Mouse (Mus musculus): ENCODE measurements around the gene Snx21. TPM values are rescaled to one million over a fixed set of nuclear protein-coding genes. Genes with fewer than 3 reads are reported as not detected.
A peak's percentile ranks its signal among the peaks of the same experiment; 100 is the strongest.

Gene Snx21
- polyA plus RNA-seq (2015; fragmentation: Nextera tagmentation; extraction: Ambion mirVana) = 13.9 and 14.9 TPM in 2 replicates

GRCm38 (mm10) chr2:164785481-164786387 lies at the start of gene Snx21:
TSS of gene Snx21 (plus strand) at chr2:164785823.
- H3K4me2 ChIP-seq (replicated peaks; ENCODE audit: low read depth) = peak within 1 kb of the TSS; percentile 90
- H3K27ac ChIP-seq (replicated peaks) = peak within 1 kb of the TSS; percentile 95
- WGBS = under 1% methylated on average over 66 of the region's 89 CpGs
- H3K27me3 ChIP-seq (ENCODE audit: control insufficient read depth, insufficient read depth, low read length) = no peaks in the 10 kb centered on the region
- DNase-seq (ENCODE audit: low spot score) = peak; percentile 92
- peak within 1 kb of the TSS; percentile 79 for H3K9ac ChIP-seq (ENCODE audit: low read length)
- H3K4me3 ChIP-seq (ENCODE audit: low read depth, low read length) = peak within 1 kb of the TSS; percentile 74
- H3K36me3 ChIP-seq (ENCODE audit: control insufficient read depth, insufficient read depth, low read length) = no peaks in the 10 kb centered on the region; the same call in 1 of the 2 replicates
- H3K9me3 ChIP-seq (ENCODE audit: control insufficient read depth, low read length) = no peaks in the 10 kb centered on the region
- H3K4me1 ChIP-seq (replicated peaks; ENCODE audit: control insufficient read depth, insufficient read depth) = 0 out of 2 replicates have a peak, but pooled peaks cover 3% of the 10 kb centered on the region
- peak; percentile 76 for TF ChIP-seq CTCF (IDR thresholded peaks at IDR 0.05; ENCODE audit: low read depth)
- TF ChIP-seq EP300 (optimal IDR thresholded peaks at IDR 0.05) = no peak
- peak; percentile 90 for ATAC-seq (ENCODE audit: low FRiP score, low TSS enrichment)

- Histone ChIP-seq H3K9ac (ENCODE audit: low read length) (no peak overlapping the region), H3K36me3 (ENCODE audit: control insufficient read depth, insufficient read depth, low read length) (no peaks in the 10 kb centered on the region), H3K27me3 (ENCODE audit: control insufficient read depth, insufficient read depth, low read length) (no peaks in the 10 kb centered on the region), H3K9me3 (ENCODE audit: control insufficient read depth, low read length) (no peaks in the 10 kb centered on the region), H3K4me3 (ENCODE audit: low read depth, low read length) (no peak overlapping the region), H3K4me2 (replicated peaks; ENCODE audit: low read depth) (no peak overlapping the region), H3K27ac (replicated peaks) (peak overlapping the region; percentile 73), H3K4me1 (replicated peaks; ENCODE audit: control insufficient read depth, insufficient read depth) (no peaks in the 10 kb centered on the region)
- 56% methylated on average over 3 of the region's 3 CpGs for WGBS
- ATAC-seq (ENCODE audit: low FRiP score, low TSS enrichment) = peak; percentile 94
- peak; percentile 44 for DNase-seq (ENCODE audit: low spot score)
- TF ChIP-seq CTCF (IDR thresholded peaks at IDR 0.05; ENCODE audit: low read depth) (no peak), EP300 (optimal IDR thresholded peaks at IDR 0.05) (no peak)
Observed at GRCm38 (mm10) chr2:164737377-164738090, 48.1 kb upstream of the Snx21 start.

DNA sequence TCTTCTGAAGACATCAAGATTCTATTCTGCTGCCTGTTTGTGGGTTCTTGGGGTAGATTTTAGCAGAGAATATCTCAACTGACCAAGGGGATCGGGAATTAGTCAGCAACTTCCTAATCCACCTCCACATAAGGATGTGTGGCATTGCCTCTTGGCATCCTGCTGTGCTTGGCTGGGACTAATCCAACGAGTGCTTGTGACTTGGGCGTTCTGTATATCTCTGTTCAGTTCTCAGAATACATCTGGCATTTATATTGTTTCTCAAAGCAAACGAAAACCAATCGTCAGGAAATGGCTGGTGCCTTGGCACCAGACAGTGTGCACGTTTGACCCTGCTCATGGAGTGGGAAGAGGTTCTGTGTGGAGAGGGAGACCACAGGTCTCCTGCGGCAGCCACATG lies 45.7 kb upstream of the Snx21 start:
- Histone ChIP-seq H3K9me3 (ENCODE audit: control insufficient read depth, low read length) (no peaks in the 10 kb centered on the region), H3K4me2 (replicated peaks; ENCODE audit: low read depth) (no peak overlapping the region), H3K9ac (ENCODE audit: low read length) (no peak overlapping the region), H3K27me3 (ENCODE audit: control insufficient read depth, insufficient read depth, low read length) (no peaks in the 10 kb centered on the region), H3K4me3 (ENCODE audit: low read depth, low read length) (no peak overlapping the region), H3K27ac (replicated peaks) (no peak overlapping the region), H3K36me3 (ENCODE audit: control insufficient read depth, insufficient read depth, low read length) (no peaks in the 10 kb centered on the region), H3K4me1 (replicated peaks; ENCODE audit: control insufficient read depth, insufficient read depth) (no peaks in the 10 kb centered on the region)
- TF ChIP-seq EP300 (optimal IDR thresholded peaks at IDR 0.05) (no peak), CTCF (IDR thresholded peaks at IDR 0.05; ENCODE audit: low read depth) (no peak)
- 40% methylated on average over 7 of the region's 7 CpGs for WGBS
- ATAC-seq (ENCODE audit: low FRiP score, low TSS enrichment) (no peak), DNase-seq (ENCODE audit: low spot score) (no peak)

GRCm38 (mm10) chr2:164744987-164745386 lies 40.6 kb upstream of the Snx21 start:
- Histone ChIP-seq H3K9ac (ENCODE audit: low read length) (peak overlapping the region; percentile 97; the same call in 1 of the 2 replicates), H3K27me3 (ENCODE audit: control insufficient read depth, insufficient read depth, low read length) (no peaks in the 10 kb centered on the region), H3K9me3 (ENCODE audit: control insufficient read depth, low read length) (no peaks in the 10 kb centered on the region), H3K27ac (replicated peaks) (no peak overlapping the region), H3K4me2 (replicated peaks; ENCODE audit: low read depth) (peak overlapping the region; percentile 68), H3K4me3 (ENCODE audit: low read depth, low read length) (peak overlapping the region; percentile 91), H3K36me3 (ENCODE audit: control insufficient read depth, insufficient read depth, low read length) (no peaks in the 10 kb centered on the region), H3K4me1 (replicated peaks; ENCODE audit: control insufficient read depth, insufficient read depth) (no peaks in the 10 kb centered on the region)
- TF ChIP-seq CTCF (IDR thresholded peaks at IDR 0.05; ENCODE audit: low read depth) = no peak
- TF ChIP-seq EP300 (optimal IDR thresholded peaks at IDR 0.05) = no peak
- DNase-seq (ENCODE audit: low spot score) = no peak
- 64% methylated on average over 13 of the region's 13 CpGs for WGBS
- no peak for ATAC-seq (ENCODE audit: low FRiP score, low TSS enrichment)

DNA sequence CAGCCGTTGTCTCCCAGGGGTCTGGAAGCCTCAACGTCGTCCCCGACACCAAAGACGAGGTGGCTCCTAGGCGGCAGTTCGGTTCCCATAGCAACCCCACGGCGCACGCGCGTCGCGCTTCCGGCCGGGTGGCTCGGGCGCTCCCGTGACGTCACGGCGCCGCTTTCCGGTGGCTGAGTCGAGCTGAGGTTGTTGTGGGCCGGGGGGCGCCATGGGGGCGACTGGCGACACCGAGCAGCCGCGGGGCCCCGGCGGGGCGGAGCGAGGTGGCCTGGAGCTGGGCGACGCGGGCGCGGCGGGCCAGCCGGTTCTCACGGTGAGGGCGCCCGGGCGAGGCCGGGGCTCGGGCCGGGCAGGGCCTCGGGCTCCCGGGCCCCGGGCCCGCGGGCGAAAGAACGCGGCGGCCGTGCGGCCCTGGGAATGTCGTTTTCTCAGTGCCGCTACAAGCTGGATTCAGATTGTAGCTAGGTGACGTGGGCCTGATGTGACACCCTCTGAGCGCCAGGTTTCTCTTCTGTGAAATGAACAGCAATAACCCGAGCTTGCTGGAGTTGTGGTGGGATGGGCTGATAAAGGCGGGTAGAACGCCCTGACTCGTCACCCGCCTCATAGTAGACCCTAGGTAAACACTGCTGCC lies 39.7 kb upstream of the Snx21 start, which contains the start of the genes Wfdc3 and Dnttip1:
Gene Wfdc3, minus strand, starts transcription at position 89 of the 637 bp plus-strand sequence.
Gene Dnttip1, plus strand, starts transcription at position 141 of the 637 bp plus-strand sequence.
- Histone ChIP-seq H3K9me3 (ENCODE audit: control insufficient read depth, low read length) (no peaks in the 10 kb centered on the region), H3K27ac (replicated peaks) (peak within 1 kb of the TSS; percentile 86), H3K9ac (ENCODE audit: low read length) (peak within 1 kb of the TSS; percentile 97), H3K4me3 (ENCODE audit: low read depth, low read length) (peak within 1 kb of the TSS; percentile 91), H3K36me3 (ENCODE audit: control insufficient read depth, insufficient read depth, low read length) (no peaks in the 10 kb centered on the region), H3K4me2 (replicated peaks; ENCODE audit: low read depth) (peak within 1 kb of the TSS; percentile 68), H3K27me3 (ENCODE audit: control insufficient read depth, insufficient read depth, low read length) (no peaks in the 10 kb centered on the region), H3K4me1 (replicated peaks; ENCODE audit: control insufficient read depth, insufficient read depth) (no peaks in the 10 kb centered on the region)
- ATAC-seq (ENCODE audit: low FRiP score, low TSS enrichment) (peak; percentile 88), DNase-seq (ENCODE audit: low spot score) (peak; percentile 94)
- TF ChIP-seq EP300 (optimal IDR thresholded peaks at IDR 0.05) = no peak
- no peak for TF ChIP-seq CTCF (IDR thresholded peaks at IDR 0.05; ENCODE audit: low read depth)
- under 1% methylated on average over 55 of the region's 70 CpGs for WGBS
